8 mouse cellular contexts compared by ENCODE assay signal in the genomic region with DNA sequence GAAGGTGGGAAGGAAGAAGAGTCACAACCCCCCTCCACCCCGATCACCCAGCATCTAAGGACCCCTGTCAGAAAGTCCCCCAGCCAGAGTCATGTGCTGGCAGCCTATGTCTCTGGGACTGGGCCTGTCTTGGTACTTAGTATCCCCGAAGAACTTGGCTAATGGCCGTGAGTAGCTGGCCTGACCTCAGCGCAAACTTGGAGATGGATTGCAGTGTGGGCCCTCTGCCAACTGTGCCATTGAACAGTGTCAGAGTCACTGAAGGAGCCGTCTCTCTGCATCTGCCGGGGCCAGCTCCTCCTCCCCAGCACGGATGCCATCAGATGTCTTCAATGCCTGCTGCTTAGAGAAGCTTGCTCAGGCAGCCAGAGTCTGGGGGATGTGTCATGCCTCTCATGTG. TPM values are rescaled to one million over a fixed set of nuclear protein-coding genes. Genes with fewer than 3 reads are reported as not detected.
DNase-seq lines count a peak whose midpoint lies in the region; ATAC-seq and TF ChIP-seq lines count a peak whose summit lies in the region.

No protein-coding gene starts in this region.

- no peaks in the 10 kb centered on the region for H3K9me3 ChIP-seq in kidney, embryonic 14.5 days (ENCODE audit: control insufficient read depth, low read length)
- no peaks in the 10 kb centered on the region for H3K9me3 ChIP-seq in hindbrain, embryonic 16.5 days (ENCODE audit: control insufficient read depth, low read length)
- no peaks in the 10 kb centered on the region for H3K9me3 ChIP-seq in limb, embryonic 14.5 days (ENCODE audit: control insufficient read depth, low read length)

- WGBS in kidney, embryonic 14.5 days, result 57% methylated on average over 7 of the region's 7 CpGs
- 32% methylated on average over 7 of the region's 7 CpGs for WGBS in hindbrain, embryonic 16.5 days
- WGBS in limb, embryonic 14.5 days, result 59% methylated on average over 7 of the region's 7 CpGs

- ATAC-seq in kidney, embryonic 14.5 days (ENCODE audit: low FRiP score, low TSS enrichment), result no peak
- peak; percentile 95 for ATAC-seq in hindbrain, embryonic 16.5 days
- ATAC-seq in limb, embryonic 14.5 days (ENCODE audit: low FRiP score, low read depth), result peak; percentile 57
- no peak for ATAC-seq in granulocyte monocyte progenitor cell, adult 5-6 weeks (replicated peaks; ENCODE audit: poor library complexity, severe bottlenecking)

- H3K27me3 ChIP-seq in kidney, embryonic 14.5 days (ENCODE audit: control insufficient read depth, insufficient read depth, low read length), result no peaks in the 10 kb centered on the region
- no peaks in the 10 kb centered on the region for H3K27me3 ChIP-seq in hindbrain, embryonic 16.5 days (replicated peaks; ENCODE audit: control insufficient read depth, insufficient read depth, low read length)
- no peaks in the 10 kb centered on the region for H3K27me3 ChIP-seq in limb, embryonic 14.5 days (ENCODE audit: control insufficient read depth, insufficient read depth, low read length)

- no peaks in the 10 kb centered on the region for H3K4me1 ChIP-seq in kidney, embryonic 14.5 days (ENCODE audit: control insufficient read depth, insufficient read depth, low read length)
- peaks cover 8% of the 10 kb centered on the region for H3K4me1 ChIP-seq in hindbrain, embryonic 16.5 days (ENCODE audit: control insufficient read depth, insufficient read depth, low read depth, low read length)
- peaks cover 8% of the 10 kb centered on the region for H3K4me1 ChIP-seq in limb, embryonic 14.5 days (ENCODE audit: control insufficient read depth, insufficient read depth, low read length)

- H3K4me3 ChIP-seq in kidney, embryonic 14.5 days (ENCODE audit: low read length), result no peak overlapping the region
- peak overlapping the region; percentile 19 for H3K4me3 ChIP-seq in hindbrain, embryonic 16.5 days (ENCODE audit: low read length)
- H3K4me3 ChIP-seq in limb, embryonic 14.5 days (replicated peaks; ENCODE audit: low read length), result no peak overlapping the region

- no peak overlapping the region for H3K27ac ChIP-seq in kidney, embryonic 14.5 days (ENCODE audit: low read depth, low read length)
- H3K27ac ChIP-seq in hindbrain, embryonic 16.5 days (ENCODE audit: low read depth, low read length), result no peak overlapping the region
- peak overlapping the region; percentile 19; the same call in 1 of the 2 replicates for H3K27ac ChIP-seq in limb, embryonic 14.5 days (replicated peaks; ENCODE audit: low read depth, low read length)

- H3K4me2 ChIP-seq in kidney, embryonic 14.5 days (replicated peaks; ENCODE audit: low read depth, low read length), result no peak overlapping the region
- H3K4me2 ChIP-seq in hindbrain, embryonic 16.5 days (ENCODE audit: low read length), result peak overlapping the region; percentile 49
- H3K4me2 ChIP-seq in limb, embryonic 14.5 days (replicated peaks; ENCODE audit: low read depth, low read length, severe bottlenecking), result 0 out of 2 replicates have a peak overlapping the region, but pooled peaks have one; percentile 7

- peak; percentile 57 for DNase-seq in kidney, adult 18-20 months
- peak; percentile 87 for DNase-seq in adrenal gland, postnatal 25 days
- peak; percentile 45 to 46 for DNase-seq in frontal cortex, postnatal 14 days (ENCODE audit: low spot score in 2 of 2)
- peak; percentile 30 for DNase-seq in limb, embryonic 14.5 days (ENCODE audit: low spot score)
- DNase-seq in ovary, postnatal 36 days (ENCODE audit: low spot score), result peak; percentile 70

- H3K9ac ChIP-seq in kidney, embryonic 14.5 days (ENCODE audit: low read depth, low read length), result no peak overlapping the region
- peak overlapping the region; percentile 48 for H3K9ac ChIP-seq in hindbrain, embryonic 16.5 days (ENCODE audit: low read depth, low read length)
- H3K9ac ChIP-seq in limb, embryonic 14.5 days (ENCODE audit: low read depth, low read length, severe bottlenecking), result no peak overlapping the region; the same call in 1 of the 2 replicates

- no peak for TF ChIP-seq POLR2A in limb, embryonic 14.5 days (IDR thresholded peaks at IDR 0.05; ENCODE audit: borderline replicate concordance, extremely low read depth, insufficient read depth, insufficient read length)

- no peaks in the 10 kb centered on the region for H3K36me3 ChIP-seq in kidney, embryonic 14.5 days (ENCODE audit: control insufficient read depth, insufficient read depth, low read length)
- H3K36me3 ChIP-seq in hindbrain, embryonic 16.5 days (ENCODE audit: control insufficient read depth, insufficient read depth, low read length), result no peaks in the 10 kb centered on the region
- H3K36me3 ChIP-seq in limb, embryonic 14.5 days (ENCODE audit: control insufficient read depth, insufficient read depth, low read length), result no peaks in the 10 kb centered on the region

RNA-seq across cellular contexts. Expression of a gene that starts 26.4 kb away (rescaled TPM):
- 4.8 and 6.7 TPM in 2 replicates for polyA plus RNA-seq in kidney, embryonic 14.5 days (2014; fragmentation: Nextera tagmentation; extraction: Ambion mirVana)
- 13.6 and 15.0 TPM in 2 replicates for total RNA-seq in adrenal gland, postnatal 25 days (2021)
- 19.1 and 20.8 TPM in 2 replicates for polyA plus RNA-seq in hindbrain, embryonic 16.5 days (2015; fragmentation: Nextera tagmentation; extraction: Ambion mirVana)
- polyA plus RNA-seq in limb, embryonic 14.5 days (2012; rRNA removed), result 7.1 and 7.7 TPM in 2 replicates
- 12.2 and 14.2 TPM in 2 replicates for polyA plus RNA-seq in limb, embryonic 14.5 days (2014; fragmentation: Nextera tagmentation; extraction: Ambion mirVana)
- 0.62 and 1.3 TPM in 2 replicates for total RNA-seq in granulocyte monocyte progenitor cell, adult 5-6 weeks (2014; fragmentation: Nextera tagmentation)
- 0.72 and 0.78 TPM in 2 replicates for total RNA-seq in granulocyte monocyte progenitor cell, adult 5-6 weeks (2017)

Comparison
In these comparisons a context has a peak if more than half of its experiments do, and no peak if none do; other contexts are left out.
1. DNase-seq: peak in every context shown above with its lines; median percentile 87 in adrenal gland, postnatal 25 days; 70 in ovary, postnatal 36 days; 57 in kidney, adult 18-20 months; 46 in frontal cortex, postnatal 14 days; 30 in limb, embryonic 14.5 days.
2. ATAC-seq: peak in hindbrain, embryonic 16.5 days (single experiment) and limb, embryonic 14.5 days (single experiment); none in kidney, embryonic 14.5 days (single experiment) and granulocyte monocyte progenitor cell, adult 5-6 weeks (single experiment).